Mouse (Mus musculus) ovary, postnatal 10 days (tissue): ENCODE results near the gene Gm45062.
A peak's percentile ranks its signal among the peaks of the same experiment; 100 is the strongest.

ENCODE experiments used
- DNase-seq: peaks from one replicate; pipeline ENCODE4 v3.0.0; 2022; ENCODE audit warnings: low spot score

Gm45062 gene

DNA sequence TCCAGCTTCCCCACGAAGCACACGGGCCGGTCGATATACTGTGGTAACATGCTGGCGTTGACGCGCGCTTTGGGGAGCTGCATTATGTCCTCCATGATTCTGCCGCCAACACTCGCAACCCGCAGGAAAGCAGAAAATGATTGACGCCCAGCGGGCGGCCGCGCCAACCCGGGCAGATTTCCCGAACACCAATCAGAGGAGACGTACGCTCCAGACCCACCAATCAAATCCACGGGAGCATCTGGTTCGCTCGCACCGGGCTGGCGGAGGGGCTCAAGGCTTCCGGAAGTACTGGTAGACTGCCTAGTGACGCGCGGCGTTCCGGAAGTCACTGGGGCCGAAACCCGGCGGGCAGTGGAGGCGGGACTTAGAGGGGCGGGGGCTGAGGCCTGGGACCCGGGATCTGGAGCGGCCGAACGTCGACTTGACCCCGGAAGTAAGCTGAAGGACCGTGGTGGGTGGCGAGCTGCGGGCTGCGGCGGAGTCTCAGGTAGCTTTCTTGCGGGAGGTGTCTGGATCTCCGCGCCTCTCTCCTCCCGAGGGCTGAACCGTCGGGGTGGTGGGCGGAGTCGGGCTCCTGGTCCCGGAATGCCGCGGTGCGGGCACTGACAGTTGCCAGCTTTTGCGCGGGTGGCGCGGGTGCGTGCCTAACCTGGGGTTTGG is at the start of gene Gm45062, which contains the start of the genes Rpa3 and Umad1:
Gene Gm45062 (plus strand): TSS at position 447 of the 663 bp plus-strand sequence.
Gene Rpa3 (minus strand): TSS at position 170 of the 663 bp plus-strand sequence.
Gene Umad1 (plus strand): TSS at position 285 of the 663 bp plus-strand sequence.
- DNase-seq: peak; percentile 90

DNA sequence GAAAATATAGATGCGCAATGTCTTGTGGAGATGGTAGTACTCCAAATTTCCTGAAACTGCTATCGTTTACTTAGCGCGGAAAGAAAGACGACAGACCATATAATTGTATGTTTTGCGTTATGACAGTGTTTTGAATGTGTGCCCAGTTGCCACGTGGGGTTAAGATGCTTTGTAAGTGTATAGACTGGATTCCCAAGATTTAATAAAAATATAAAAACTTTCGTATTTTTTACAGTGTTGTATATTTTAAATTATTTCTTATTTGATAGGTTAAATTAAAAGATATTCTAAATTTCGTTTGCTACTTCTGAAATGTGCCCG is 49.4 kb upstream of the Gm45062 start:
- no peak for DNase-seq

DNA sequence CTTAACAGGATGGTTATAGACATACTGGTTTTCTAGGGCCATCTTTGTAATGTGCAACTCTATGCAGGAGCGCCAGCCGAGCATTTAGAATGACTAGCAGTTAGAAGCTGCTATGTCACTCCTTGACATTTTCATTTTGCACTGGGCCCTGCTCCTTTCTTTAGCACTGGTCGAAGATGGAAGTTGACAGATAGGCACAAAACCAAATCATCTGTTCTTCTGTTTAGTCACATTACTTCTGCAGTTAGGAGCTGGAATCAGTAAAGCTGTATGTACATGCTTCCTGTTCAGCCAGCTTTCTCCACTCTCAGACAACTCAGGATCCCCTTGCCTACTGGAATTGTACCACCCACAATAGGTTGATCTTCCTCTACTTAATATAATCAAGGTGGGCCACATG is 48.6 kb upstream of the Gm45062 start:
- DNase-seq: no peak

DNA sequence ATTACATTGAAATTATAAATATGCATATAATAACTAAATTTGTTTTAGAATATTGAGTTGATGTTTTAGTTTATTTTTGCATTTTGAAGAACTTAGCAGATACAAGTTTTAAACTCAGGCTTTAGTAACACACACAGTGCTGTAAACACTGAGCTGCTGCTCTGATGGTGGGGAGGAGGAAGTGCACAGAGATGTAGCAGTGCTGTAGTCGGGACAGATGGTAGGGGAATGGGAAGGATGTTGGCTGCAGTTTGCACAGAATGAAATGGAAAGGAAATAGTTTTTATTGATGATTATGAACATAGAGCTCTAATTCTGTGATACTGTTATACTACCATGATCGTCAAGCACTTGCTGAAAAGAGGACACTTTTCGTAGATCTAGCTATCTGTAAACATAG is 32.2 kb upstream of the Gm45062 start:
- no peak for DNase-seq

DNA sequence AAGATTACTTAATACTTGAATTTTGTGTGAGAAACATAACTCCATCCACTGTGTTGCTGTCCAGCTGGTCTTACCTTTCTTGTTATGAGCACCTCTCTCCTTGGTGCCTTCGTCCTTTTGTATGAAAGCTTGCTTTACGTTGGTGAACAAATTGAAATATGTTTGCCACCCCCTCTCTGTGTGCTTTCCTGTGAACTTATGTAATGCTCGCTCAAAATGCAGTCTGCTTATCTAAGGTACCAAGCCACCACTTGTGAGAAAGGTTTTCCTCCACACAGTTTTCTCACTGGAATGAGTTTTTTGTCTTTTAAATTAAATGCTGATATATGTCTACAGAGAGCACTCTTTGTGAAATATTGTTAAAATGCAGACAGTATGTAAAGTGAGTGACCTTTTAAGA is 30.7 kb upstream of the Gm45062 start:
- DNase-seq: no peak

DNA sequence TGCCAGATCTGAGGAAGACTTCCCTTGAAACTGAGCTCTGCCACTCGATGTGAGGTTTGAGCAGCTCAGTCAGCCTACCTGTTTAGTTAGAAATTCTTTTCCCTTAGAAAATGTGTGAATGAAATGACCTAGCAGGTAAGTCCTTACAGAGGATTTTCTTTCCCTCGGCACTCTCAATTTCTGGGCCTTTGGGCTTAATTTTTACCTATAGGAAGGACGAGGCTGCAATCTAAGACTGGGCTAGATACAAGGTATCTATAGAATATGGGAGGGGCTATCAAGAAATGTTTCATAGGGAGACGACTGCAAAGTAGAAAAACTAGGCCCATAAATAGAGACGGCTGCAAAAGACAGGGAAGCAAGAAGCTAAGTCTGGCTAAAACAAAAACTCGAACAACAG is 934 bp upstream of the Gm45062 start:
- no peak for DNase-seq

DNA sequence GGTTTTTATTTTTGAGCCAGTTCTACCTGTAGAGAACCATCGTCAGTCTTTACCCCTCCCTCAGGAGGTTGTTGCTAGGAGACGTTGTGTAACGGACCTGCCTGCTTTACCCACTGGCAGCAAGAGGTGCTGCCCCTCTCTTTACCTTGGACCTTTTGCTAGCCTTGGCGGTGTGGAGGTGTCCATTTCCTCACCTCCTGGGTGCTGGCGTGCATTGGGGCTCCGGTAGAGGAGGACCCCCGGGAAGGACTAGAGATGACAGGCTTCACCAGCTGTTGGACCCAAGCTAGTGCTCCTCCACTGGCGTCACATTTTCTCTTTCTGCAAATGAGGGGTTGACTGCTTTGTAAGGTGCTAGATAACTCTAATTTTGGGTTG is 406 bp downstream of the Gm45062 start:
- no peak for DNase-seq

DNA sequence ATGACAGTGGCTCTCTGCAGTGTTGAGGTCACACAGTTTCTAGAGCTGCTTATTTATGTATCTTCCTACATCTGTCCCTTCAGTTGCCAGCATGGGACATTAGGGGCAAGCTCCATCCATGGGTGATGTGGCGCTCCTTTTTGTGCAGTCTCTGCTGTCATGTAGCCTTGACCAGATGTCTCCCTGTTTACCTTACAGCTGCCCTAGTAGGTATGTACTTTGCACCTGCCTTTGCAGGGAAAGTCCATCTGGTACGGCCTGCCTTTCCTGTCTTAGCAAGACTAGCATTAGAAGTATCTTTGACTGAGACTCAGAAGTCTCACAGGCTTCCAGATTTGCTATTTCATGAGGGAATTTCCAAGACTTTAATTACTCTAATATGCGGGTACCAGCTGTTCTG is 11.8 kb downstream of the Gm45062 start:
- DNase-seq: no peak

DNA sequence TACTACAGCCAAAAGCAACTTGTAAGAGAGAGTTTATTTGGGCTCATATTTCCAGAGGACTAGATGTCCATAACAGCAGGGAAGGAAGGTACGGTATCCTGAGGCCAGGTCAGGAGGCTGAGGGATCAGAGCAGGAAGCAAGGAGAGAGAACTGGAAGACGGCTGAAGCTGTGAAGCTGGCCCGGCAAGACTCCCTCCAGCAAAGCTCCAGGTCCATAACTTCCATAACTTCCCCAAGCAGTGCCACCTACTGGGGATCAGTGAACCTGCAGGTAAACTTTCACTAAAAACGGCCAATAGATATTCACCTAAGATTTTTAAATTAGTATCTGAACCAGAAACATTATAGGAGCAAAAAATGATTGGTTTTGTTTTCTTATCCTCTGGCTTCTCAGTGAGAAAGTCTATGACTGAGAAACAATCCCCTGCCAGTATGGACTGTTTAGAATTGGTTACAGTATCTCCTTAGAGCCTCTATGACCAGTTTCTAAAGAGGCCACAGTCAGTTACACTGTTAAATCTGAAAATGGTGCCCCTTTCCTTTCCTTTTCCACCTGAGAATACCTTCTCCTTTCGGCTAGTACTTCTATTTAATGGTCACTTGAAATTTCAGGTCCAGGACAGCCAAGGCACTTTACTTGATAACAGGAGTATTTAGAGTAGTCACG is 15.3 kb downstream of the Gm45062 start:
- no peak for DNase-seq

DNA sequence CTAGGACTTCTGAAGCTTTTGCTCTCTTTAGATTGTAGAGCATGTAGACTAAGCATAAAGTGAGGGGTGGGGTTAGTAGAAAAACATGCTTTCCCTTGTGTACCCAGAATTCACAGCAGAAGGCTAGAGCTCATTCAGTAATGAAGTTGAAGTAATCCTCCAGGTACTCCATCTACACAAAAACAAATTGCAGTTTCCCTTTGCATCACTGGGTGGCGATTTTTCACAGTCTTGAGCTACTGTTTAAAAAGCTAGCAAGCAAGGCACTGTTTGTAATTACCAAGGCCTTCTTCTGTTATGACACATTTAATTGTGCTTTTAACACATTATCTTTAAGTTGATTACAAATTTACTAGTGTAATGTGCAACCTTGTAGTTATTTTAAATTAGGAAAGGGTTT is 15.8 kb downstream of the Gm45062 start:
- peak; percentile 12 for DNase-seq

DNA sequence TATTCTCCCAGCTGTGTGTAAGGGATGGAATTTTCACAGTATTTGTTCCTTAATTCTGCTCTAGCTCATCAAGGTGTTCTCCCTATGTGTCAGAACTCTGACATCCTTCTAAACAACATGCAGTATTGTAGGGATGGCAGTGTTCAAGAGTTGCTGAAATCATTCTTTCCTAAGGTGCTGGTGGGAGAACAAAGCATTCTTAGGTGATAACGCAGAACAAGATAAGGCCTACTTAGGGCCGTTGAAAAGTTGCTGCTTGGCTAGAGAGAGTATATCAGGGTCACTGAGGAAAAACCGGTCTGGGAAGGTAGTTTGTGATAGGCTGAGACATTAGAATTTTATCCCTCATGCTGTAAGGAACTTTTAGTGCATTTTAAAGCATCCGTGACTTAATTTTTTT is 17.2 kb downstream of the Gm45062 start:
- DNase-seq: no peak

DNA sequence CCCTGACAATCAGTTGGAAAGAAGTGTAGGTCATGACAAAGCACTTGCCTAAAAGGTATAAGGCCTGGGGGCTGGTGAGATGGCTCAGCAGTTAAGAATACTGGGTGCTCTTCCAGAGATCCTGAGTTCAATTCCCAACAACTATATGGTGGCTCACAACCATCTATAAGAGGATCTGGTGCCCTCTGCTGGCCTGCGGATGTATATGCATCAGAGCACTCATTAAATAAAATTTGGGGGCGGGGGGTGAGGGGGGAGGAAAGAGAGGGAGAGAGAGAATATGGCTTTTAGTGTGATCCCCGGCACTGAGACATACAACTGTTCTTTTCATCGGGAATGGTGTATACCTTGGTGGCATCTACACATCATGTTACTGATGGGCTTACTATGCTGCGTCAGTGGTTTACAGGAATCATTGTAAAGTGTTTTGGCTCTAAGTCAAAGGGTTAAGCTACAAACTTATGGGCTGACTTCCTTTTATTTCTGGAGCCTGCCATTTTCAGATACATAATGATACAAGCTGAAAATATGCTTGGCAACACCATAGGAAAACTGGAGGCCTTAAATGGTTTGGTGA is 19.3 kb downstream of the Gm45062 start:
- no peak for DNase-seq

DNA sequence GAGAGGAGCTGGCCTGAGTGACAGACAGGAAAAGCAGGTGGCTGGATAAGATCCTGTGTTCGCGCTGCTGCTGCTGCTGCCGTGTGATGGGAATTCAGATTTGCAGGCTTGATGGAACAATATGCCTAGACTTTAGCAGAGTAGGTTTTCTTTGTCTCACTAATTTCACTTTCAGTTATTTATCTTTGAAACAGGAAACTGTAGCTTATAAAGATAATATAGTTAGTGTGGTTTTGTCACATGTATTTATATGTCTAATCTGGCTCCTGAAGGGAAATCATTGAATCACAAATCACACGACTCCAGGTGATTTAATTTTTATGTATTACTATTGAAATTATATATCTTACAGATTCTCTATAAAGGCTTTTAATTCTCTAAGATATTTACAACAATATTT is 24.0 kb downstream of the Gm45062 start:
- DNase-seq: no peak

DNA sequence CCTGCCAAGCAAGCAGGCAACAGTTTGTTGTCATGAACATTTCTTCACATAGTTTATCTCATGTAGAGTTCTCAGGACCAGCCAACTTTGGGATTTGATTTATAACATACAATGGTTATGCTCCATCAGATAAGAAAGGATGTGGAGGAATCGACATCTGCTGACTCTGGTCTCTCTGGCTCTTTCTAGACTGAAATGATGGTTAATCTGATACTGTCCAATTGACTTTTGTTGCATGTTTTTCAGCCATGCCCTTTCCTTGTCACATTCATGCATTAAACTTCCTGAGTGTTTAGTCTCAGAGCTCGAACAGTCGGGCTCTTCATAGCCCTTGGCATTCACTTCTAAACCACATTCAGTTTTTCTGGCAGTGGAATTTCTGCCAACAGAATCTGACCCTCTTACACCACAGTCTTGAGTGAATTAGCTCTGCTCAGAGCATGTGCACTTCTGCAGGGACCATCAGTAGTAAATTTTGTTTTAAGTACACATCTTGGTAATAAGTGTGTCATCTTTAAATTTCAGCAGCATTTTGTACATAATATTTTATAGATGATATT is 26.2 kb downstream of the Gm45062 start:
- no peak for DNase-seq

DNA sequence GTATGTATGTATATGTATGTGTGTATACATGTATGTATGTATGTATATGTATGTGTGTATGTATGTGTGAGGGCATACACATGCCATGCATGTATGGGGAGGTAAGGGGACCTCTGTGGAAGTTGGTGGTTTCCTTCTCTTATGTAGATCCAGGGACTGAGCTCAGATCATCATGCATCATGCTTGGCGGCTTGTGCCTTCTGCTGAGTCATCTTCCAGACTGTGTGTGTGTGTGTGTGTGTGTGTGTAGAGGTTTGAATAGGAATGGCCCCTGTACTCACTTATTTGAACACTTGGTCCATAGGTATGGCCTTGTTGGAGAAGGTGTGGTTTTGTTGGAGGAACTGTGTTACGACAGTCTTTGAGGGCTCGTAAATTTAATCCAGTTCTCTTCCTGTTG is 26.9 kb downstream of the Gm45062 start:
- DNase-seq: no peak

DNA sequence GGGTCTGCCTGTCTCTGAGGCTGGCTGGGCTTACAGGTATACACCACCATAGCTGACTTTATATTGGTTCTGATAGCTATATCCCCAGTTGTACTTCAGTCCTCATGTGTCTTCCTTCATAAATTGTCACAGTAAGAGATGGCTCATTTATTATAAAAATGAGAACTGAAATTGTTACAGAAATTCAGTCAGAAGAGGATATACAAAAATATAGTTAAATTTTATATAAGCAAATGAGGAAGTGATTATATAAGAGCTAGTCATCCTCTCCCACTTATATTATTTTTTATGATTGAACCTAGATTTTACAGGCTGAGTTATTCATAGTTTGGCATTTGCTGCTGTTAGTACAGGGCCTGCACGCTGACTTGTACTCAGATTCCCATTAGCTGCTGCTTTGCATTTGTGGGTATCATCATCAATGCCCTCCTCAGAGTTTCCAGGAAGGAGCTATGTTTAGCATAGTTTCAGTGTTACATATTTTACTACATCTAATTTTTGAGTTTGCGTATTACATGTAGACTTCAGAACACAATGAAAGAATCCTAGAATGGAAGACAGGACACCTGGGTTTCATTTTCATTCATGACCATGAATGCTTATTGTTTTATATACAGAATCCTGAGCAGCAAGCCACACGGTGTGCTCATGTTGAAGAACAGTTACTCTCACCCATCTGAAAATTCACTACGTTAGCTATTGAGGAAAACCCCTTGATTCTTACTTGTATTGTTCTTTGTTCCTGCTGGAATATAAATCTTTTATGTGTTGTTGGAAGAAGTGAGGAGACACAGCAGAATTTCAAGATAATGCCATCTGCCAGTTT is 29.7 kb downstream of the Gm45062 start:
- no peak for DNase-seq

DNA sequence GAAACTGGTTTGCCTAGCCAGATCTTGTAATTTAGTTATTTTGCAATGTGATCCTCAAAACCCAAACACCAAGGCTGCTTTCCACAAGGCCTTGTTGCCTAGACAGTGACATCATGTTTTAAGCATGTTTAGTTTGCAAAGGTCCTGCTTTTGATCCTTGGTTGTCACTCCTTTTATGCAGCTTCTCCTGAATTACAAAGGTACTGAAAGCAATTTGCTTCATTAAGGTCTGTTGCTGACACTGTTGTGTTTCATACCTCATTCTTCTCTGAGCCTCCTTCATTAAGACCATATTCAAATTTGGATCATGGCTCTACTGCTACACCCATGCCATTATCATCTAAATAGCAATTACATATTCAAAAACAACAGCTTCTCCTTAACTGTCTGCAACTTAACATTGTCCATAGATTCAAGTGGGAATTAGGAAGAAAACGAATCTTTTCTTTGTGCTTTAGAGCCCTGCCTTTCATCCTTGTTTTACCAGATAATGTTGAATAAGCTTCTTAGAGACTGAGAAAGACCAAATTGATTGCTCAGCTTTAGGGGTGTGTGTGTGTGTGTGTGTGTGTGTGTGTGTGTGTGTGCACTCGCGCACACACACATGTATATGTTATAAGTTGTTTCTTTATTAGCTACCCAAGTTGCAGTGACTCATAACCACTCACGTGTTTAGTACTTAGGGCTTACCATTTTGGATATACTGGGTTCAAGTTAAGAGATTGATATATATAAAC is 35.0 kb downstream of the Gm45062 start:
- no peak for DNase-seq

DNA sequence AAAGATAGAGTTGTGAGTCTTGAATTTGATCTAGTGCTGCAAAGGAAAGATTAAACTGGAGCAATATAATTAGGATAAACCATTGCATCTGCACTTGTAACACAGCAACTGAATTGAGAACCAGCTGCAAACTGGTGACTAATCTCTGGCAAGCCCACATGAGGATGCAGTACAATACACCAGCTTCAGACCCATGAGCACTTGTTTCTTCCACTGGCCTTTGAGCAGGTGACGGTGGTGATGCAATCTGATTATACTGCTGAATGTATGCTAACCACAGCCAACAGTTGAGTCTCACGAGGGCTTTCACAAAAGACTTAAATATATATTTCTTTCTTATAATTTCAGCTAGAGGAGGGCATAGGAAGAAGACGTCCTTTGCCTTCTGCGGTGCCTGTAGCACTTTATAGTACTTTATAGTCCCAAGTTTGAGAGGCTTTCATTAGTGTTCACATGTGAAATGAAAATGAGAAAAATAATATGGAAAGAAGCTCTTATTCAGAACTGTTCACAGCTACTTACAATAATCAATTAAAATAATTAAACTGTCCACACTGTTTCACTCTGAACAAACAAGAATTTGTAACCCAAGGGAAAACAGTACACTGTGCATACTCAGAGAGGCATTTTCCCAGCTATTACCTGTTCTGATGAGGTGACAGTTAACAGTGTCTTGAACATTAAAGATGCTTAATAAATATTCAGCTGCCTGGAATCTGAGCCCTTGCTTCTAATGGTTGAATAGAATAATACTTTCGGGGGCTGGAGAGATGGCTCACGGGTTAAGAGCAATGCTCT is 40.0 kb downstream of the Gm45062 start:
- no peak for DNase-seq

DNA sequence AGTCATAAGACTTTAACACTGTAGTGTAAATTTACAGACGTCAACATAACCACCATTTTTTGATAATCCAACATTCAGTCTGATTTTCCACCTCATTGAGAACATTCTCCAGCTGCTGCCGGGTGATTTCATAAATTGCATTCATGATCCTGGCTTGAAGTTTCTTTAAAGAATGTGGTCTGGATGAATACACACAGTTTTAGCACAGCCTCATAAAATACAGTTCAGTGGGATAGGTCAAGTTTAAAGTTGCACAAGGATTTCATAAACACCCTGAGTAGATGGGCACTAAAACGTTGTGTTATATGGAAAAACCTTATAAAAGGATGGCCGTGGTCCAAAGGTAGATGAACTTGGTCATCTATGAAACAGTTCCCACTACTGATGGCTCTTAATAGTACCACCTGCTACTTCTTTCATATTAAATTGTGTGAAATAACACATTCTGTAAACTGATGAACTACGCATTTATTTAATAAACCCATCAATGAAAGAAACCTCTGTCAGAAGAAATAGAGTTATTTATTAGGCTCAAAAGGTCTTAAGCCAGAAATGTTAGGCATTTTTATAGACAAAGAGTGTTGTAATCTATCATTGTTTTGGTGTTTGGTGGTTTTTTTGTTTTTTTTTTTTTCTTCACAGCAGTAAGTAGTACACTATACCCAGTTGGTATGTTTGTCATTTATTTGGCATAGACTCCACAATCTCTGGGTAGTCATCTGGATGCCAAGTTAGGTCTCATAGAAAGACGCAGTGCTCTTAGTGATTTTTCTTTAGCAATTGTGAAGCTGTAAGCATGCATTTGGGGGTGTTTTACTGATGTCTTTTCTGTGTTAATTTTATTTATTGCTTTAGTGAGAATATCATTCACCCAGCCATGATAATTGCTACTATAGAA is 48.9 kb downstream of the Gm45062 start:
- no peak for DNase-seq

DNA sequence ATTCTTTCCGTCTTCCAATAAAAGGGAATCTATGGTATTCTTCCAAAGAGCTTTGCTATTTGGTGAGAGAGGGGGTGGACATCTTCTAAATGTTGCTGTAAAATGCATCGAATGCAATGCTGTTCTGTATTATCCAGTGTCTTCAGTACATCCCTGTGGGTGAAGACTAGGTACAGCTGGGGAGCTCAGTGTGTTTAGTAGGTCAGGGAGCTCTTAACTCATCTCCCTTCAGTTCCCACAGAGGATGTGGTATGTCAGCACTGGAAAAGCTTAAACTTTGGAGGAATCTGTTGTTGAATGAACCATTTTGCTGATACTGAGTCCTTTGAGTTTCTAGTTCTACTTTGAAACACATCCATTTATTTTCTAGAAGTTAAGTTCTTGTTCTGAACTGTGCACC is 53.3 kb downstream of the Gm45062 start:
- no peak for DNase-seq
